Mouse (Mus musculus) G1E (cell line): ENCODE measurements around the gene Notum.

Experiments
- CTCF ChIP-seq: IDR thresholded peaks from 2 replicates; pipeline ENCODE4 v1.5.1; 2012; ENCODE audit warnings: low read depth, low read length, inconsistent platforms, mixed read lengths
- TAL1 ChIP-seq: conservative IDR thresholded peaks from 2 replicates; pipeline ENCODE4 v1.6.1; 2012; ENCODE audit warnings: low read depth, low read length, inconsistent platforms, mixed read lengths

DNA sequence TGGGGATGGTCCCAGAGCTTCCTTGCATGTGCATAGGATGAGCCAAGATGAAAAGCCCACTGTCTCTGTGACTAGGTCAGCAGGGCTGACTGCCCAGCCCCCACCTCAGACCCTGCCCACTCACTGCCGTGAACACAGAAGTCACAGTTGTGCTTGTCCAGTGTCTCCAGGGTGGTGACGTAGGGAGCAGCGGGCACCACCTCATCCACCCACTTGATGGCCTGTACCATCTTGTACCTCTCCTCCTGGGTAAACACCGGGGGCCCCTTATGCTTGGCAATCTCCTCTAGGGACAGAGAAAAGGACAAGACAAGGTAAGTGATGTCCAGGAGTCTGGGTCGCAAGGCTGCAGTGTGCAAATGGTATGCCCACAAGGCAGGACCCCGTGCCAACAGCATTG lies 45.8 kb downstream of the Notum start:
- TF ChIP-seq CTCF (no peak), TAL1 (no peak)
